In genomic region chr3:108210771-108211139, GRCm38 (mm10) we compare ENCODE assay signal across 8 mouse cellular contexts. TPM values are rescaled to one million over a fixed set of nuclear protein-coding genes. Genes with fewer than 3 reads are reported as not detected.
DNase-seq lines count a peak whose midpoint lies in the region; ATAC-seq lines count a peak whose summit lies in the region.

Gene Atxn7l2 (minus strand): TSS chr3:108210934.

- peaks cover 4% of the 10 kb centered on the region; the same call in 1 of the 2 replicates for H3K36me3 ChIP-seq in lung, embryonic 16.5 days (ENCODE audit: control insufficient read depth, insufficient read depth, low read length)
- peaks cover 27% of the 10 kb centered on the region for H3K36me3 ChIP-seq in forebrain, embryonic 12.5 days (replicated peaks)

- peak within 1 kb of the TSS; percentile 72 for H3K4me2 ChIP-seq in lung, embryonic 16.5 days (ENCODE audit: low read depth, low read length)
- peak within 1 kb of the TSS; percentile 92 for H3K4me2 ChIP-seq in forebrain, embryonic 12.5 days

- 0% methylated on average over 14 of the region's 14 CpGs for WGBS in lung, embryonic 16.5 days
- under 1% methylated on average over 14 of the region's 14 CpGs for WGBS in forebrain, embryonic 12.5 days

- H3K9ac ChIP-seq in lung, embryonic 16.5 days (ENCODE audit: low read length) = peak within 1 kb of the TSS; percentile 80
- peak within 1 kb of the TSS; percentile 87 for H3K9ac ChIP-seq in forebrain, embryonic 12.5 days

- peak; percentile 76 for DNase-seq in adrenal gland, postnatal 14 days
- no peak for DNase-seq in adrenal gland, adult (ENCODE audit: inconsistent age in 2 of 2, low spot score in 1 of 2)
- DNase-seq in lung, postnatal 25 days (ENCODE audit: low spot score) = no peak
- DNase-seq in layer of hippocampus, adult 9-11 months = peak; percentile 83
- peak; percentile 82 for DNase-seq in mesoderm, embryonic 11.5 days (ENCODE audit: low read depth, low spot score)
- DNase-seq in ovary, postnatal 36 days (ENCODE audit: low spot score) = no peak

- H3K4me1 ChIP-seq in lung, embryonic 16.5 days (replicated peaks; ENCODE audit: control insufficient read depth, insufficient read depth, low read length) = peaks cover 27% of the 10 kb centered on the region
- peaks cover 27% of the 10 kb centered on the region for H3K4me1 ChIP-seq in forebrain, embryonic 12.5 days

- H3K9me3 ChIP-seq in lung, embryonic 16.5 days (ENCODE audit: control insufficient read depth, low read length) = no peaks in the 10 kb centered on the region
- H3K9me3 ChIP-seq in forebrain, embryonic 12.5 days = no peaks in the 10 kb centered on the region

- no peaks in the 10 kb centered on the region for H3K27me3 ChIP-seq in lung, embryonic 16.5 days (ENCODE audit: control insufficient read depth, insufficient read depth, low read depth, low read length)
- H3K27me3 ChIP-seq in forebrain, embryonic 12.5 days = 0 out of 2 replicates have a peak, but pooled peaks cover 2% of the 10 kb centered on the region

- ATAC-seq in lung, embryonic 16.5 days (ENCODE audit: low read depth) = peak; percentile 68
- ATAC-seq in forebrain, embryonic 12.5 days (ENCODE audit: low FRiP score) = peak; percentile 87

- peak within 1 kb of the TSS; percentile 71 for H3K4me3 ChIP-seq in lung, embryonic 16.5 days (ENCODE audit: low read length)
- H3K4me3 ChIP-seq in forebrain, embryonic 12.5 days (replicated peaks) = peak within 1 kb of the TSS; percentile 64

- peak within 1 kb of the TSS; percentile 87 for H3K27ac ChIP-seq in lung, embryonic 16.5 days (ENCODE audit: low read length)
- H3K27ac ChIP-seq in forebrain, embryonic 12.5 days = peak within 1 kb of the TSS; percentile 96

RNA-seq across cellular contexts. Expression of gene Atxn7l2, which starts in this region (rescaled TPM):
- 8.1 and 10.2 TPM in 2 replicates for total RNA-seq in adrenal gland, postnatal 14 days (2021)
- 12.9 and 13.4 TPM in 2 replicates for polyA plus RNA-seq in lung, embryonic 16.5 days (2015; fragmentation: Nextera tagmentation; extraction: Ambion mirVana)
- 24.0 and 28.1 TPM in 2 replicates for polyA plus RNA-seq in forebrain, embryonic 12.5 days (2016; fragmentation: Nextera tagmentation; extraction: Ambion mirVana)

Comparison
In these comparisons a context has a peak if more than half of its experiments do, and no peak if none do; other contexts are left out.
1. DNase-seq: peak in adrenal gland, postnatal 14 days (single experiment), layer of hippocampus, adult 9-11 months (single experiment) and mesoderm, embryonic 11.5 days (single experiment); none in adrenal gland, adult (0 of 2), lung, postnatal 25 days (single experiment) and ovary, postnatal 36 days (single experiment).